Mouse (Mus musculus): ENCODE data around the gene Samd3. TPM values are rescaled to one million over a fixed set of nuclear protein-coding genes. Genes with fewer than 3 reads are reported as not detected.
A peak's percentile ranks its signal among the peaks of the same experiment; 100 is the strongest.

Gene Samd3
- total RNA-seq, 2 experiments from 2014 or later: 3.3 to 3.9 TPM

GRCm38 (mm10) chr10:26297626-26298025 is 68.1 kb downstream of the Samd3 start:
- intact Hi-C loops (cut with DNase I): no loop called here
- no peak for DNase-seq (ENCODE audit: low spot score in 2 of 2)

DNA sequence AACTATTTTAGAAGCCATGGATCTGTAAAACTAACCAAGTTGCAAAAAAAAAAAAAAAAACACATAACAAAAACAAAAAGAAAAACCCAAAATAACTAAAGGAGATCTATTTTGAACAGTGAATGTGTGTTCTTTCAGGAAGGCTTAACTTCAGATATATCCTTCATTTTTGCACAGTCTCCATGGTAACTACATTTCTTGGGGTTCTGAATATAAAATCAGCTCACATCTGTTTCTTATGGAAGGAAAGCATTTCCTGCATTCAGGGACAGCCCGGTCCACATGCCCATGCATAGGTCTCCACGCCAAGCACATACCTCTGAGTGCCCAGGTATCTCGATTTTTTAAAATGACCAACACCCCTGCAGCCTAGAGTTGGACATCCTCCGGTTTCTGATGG is 72.8 kb downstream of the Samd3 start:
- intact Hi-C loops (cut with DNase I): no loop called here
- DNase-seq (ENCODE audit: low spot score in 2 of 2): peak in 1 of 2 experiments; percentile 30

- intact Hi-C loops (cut with DNase I): no loop called here
- no peak for DNase-seq (ENCODE audit: low spot score in 2 of 2)
These were observed 74.0 kb downstream of the Samd3 start for GRCm38 (mm10) chr10:26303485-26303884.

GRCm38 (mm10) chr10:26314327-26314726 is 84.8 kb downstream of the Samd3 start:
- intact Hi-C loops (cut with DNase I): no loop called here
- DNase-seq (ENCODE audit: low spot score in 2 of 2): peak; percentile 34 to 55

DNA sequence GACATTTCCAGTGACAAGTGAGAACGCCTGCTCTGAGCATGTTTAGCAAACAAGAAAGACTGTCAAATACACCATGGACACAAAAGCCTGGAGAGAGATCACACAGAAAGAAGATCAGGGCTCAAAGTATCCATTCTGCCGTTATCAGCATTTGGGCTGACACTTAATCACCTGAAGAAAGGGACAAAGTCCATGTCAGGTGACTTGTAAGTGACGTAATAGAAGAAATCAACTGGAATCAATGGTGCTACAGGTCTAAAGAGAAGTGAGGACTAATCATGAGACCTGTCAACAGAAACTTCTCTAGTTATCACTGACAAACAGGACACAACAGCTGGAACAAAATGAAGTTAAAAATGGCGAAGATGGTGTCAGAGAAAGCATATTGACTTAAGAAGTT is 91.2 kb downstream of the Samd3 start:
- intact Hi-C loops (cut with DNase I): no loop called here
- no peak for DNase-seq (ENCODE audit: low spot score in 2 of 2)

Other genes with a start within 250 kb of the Samd3 start
- gene Gm9767, start 151.5 kb upstream of the Samd3 start, total RNA-seq (2021): 1 to 10 TPM; 1.0 to 1.1 TPM
- 10 to 100 TPM; 16.4 to 19.5 TPM for gene Tmem200a, start 150.7 kb upstream of the Samd3 start, total RNA-seq (2021)
- gene L3mbtl3, start 146.3 kb downstream of the Samd3 start, total RNA-seq (2021): 10 to 100 TPM; 27.1 to 27.7 TPM

Data from left cerebral cortex, postnatal 36 days (tissue).